Mouse (Mus musculus) C2C12 (cell line): Measurements from ENCODE around the gene Nek7.

Source experiments
- CTCF ChIP-seq: IDR thresholded peaks from one replicate; pipeline ENCODE4 v1.5.1; 2011; ENCODE audit not compliant: control insufficient read depth, insufficient read depth, insufficient read length
- MYOD1 ChIP-seq: IDR thresholded peaks from one replicate; pipeline ENCODE4 v1.6.1; 2011; ENCODE audit warnings: low read depth; ENCODE audit not compliant: control insufficient read depth, insufficient read length
- USF1 ChIP-seq: IDR thresholded peaks from one replicate; pipeline ENCODE4 v1.6.1; 2011; ENCODE audit warnings: low read depth, mild to moderate bottlenecking, control low read depth, moderate library complexity

- no peak for TF ChIP-seq CTCF
- no peak for TF ChIP-seq MYOD1
- TF ChIP-seq USF1: no peak
These were observed 9.0 kb upstream of the Nek7 start for GRCm38 (mm10) chr1:138628919-138629318.
